Mouse (Mus musculus) embryonic facial prominence, embryonic 15.5 days (tissue): ENCODE data around the gene Eva1b. TPM values are rescaled to one million over a fixed set of nuclear protein-coding genes. Genes with fewer than 3 reads are reported as not detected.

Experiments used
- ATAC-seq: fragments of 200-750 bp; cut with Nextera tagmentation; 2 replicates; pipeline ENCODE4 v1.8.0; 2017; ENCODE audit warnings: low read depth, moderate TSS enrichment; ENCODE audit not compliant: insufficient number of reproducible peaks, low FRiP score, low TSS enrichment
- H3K27ac ChIP-seq: fragments of 300-500 bp; sonication (generic); replicated peaks from 2 replicates; pipeline ENCODE4 v1.5.1; 2015; ENCODE audit warnings: mild to moderate bottlenecking, inconsistent platforms
- H3K27me3 ChIP-seq: fragments of 300-500 bp; sonication (generic); 2 replicates; pipeline ENCODE4 v1.6.1; 2015; ENCODE audit warnings: inconsistent platforms
- H3K36me3 ChIP-seq: fragments of 300-500 bp; sonication (generic); 2 replicates; pipeline ENCODE4 v1.6.1; 2015; ENCODE audit warnings: mild to moderate bottlenecking, inconsistent platforms
- H3K4me1 ChIP-seq: fragments of 300-500 bp; sonication (generic); 2 replicates; pipeline ENCODE4 v1.6.1; 2015; ENCODE audit warnings: inconsistent platforms
- H3K4me2 ChIP-seq: fragments of 300-500 bp; sonication (generic); replicated peaks from 2 replicates; pipeline ENCODE4 v1.6.1; 2015; ENCODE audit warnings: mild to moderate bottlenecking, inconsistent platforms
- H3K4me3 ChIP-seq: fragments of 300-500 bp; sonication (generic); replicated peaks from 2 replicates; pipeline ENCODE4 v1.5.1; 2015; ENCODE audit warnings: mild to moderate bottlenecking, inconsistent platforms
- H3K9ac ChIP-seq: fragments of 300-500 bp; sonication (generic); 2 replicates; pipeline ENCODE4 v1.6.1; 2015; ENCODE audit warnings: inconsistent platforms
- H3K9me3 ChIP-seq: fragments of 300-500 bp; sonication (generic); replicated peaks from 2 replicates; pipeline ENCODE4 v1.6.1; 2016; ENCODE audit warnings: inconsistent platforms
- WGBS: fragments of 180-500 bp; shearing (Covaris S2); methylation state at CpG from one replicate; pipeline ENCODE4 v1.1.7; 2015; 5-methylcytosine and 5-hydroxymethylcytosine counted together
- polyA plus RNA-seq: library from polyadenylated mRNA; unstranded; fragments of >200 nt; fragmentation: Nextera tagmentation; extraction: Ambion mirVana; gene quantifications from 2 replicates; pipeline ENCODE4 v1.2.1, GENCODE M21; 2015

The Eva1b gene
- polyA plus RNA-seq, 1 experiment from 2014 or later = 84.3 TPM

DNA sequence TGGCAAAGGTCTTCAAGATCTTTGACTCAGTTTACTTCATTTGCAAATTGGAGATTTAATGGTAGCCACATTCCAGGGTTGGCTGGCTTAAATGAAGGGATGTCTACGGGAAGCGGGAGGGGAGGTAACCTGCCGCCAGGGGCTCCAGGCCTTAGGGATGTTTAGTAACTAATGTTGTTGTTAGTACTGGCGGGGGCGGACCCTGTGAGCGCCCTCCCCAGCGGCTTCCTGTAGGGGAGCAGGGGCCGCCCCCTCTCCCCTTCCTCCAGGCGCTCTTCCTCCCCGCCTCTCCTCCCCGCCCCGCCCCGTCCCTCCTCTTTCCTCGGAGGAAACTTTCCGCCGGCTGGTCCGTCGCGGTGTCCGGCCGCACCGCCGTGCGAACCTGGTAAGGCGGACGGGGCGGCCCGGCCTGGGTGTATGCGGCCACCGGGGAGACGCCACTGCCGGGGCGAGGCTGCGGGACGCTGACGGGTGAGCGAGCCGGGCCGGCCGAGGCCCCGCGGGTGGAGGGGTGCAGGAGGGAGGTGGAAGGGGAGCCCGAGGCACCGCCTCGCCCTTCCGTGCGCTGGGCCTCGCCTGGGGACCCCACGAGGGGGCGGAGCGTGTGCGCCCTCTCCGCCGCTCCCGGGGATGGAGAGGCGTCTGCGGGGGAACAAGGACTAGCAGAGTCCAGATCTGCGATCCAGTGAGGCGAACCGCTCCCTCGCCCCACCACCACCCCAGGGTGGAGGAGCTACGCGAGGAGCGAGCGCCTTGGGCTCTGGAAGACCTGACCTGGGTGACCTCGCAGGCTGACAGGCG is 817 bp downstream of the Eva1b start:
- 1% methylated on average over 57 of the region's 67 CpGs for WGBS
- no peaks in the 10 kb centered on the region; the same call in none of the 2 replicates for H3K36me3 ChIP-seq
- H3K4me1 ChIP-seq = peaks cover 48% of the 10 kb centered on the region
- H3K27me3 ChIP-seq = no peaks in the 10 kb centered on the region
- H3K4me3 ChIP-seq = peak overlapping the region; percentile 64
- peak; percentile 77 for ATAC-seq
- no peaks in the 10 kb centered on the region for H3K9me3 ChIP-seq
- peak overlapping the region; percentile 92 for H3K27ac ChIP-seq
- peak overlapping the region; percentile 89 for H3K4me2 ChIP-seq
- H3K9ac ChIP-seq = peak overlapping the region; percentile 56

DNA sequence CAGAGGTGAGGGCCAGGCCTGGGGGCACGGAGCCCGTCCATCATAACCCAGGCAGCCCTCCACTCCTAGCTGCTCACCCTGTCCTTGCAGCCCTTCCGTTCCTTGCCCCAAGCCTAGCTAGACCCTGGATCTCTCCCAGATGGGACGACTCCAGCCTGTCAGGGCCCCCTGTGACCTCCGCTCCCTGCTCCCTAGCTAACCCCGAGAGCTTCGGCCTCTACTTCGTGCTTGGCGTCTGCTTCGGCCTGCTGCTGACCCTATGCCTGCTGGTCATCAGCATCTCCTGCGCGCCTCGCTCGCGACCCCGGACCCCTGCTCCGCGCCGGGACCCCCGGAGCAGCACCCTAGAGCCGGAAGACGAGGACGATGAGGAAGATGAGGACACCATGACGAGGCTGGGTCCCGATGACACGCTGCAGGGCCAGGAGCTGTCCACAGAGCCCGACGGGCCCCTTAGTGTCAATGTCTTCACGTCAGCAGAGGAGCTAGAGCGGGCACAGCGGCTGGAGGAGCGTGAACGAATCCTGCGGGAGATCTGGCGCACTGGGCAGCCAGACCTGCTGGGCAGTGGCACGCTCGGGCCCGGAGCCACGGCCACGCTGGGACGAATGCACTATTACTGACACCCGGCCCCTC is 1.6 kb downstream of the Eva1b start:
- Histone ChIP-seq H3K27ac (peak overlapping the region; percentile 92), H3K36me3 (no peaks in the 10 kb centered on the region; the same call in none of the 2 replicates), H3K27me3 (no peaks in the 10 kb centered on the region), H3K9ac (peak overlapping the region; percentile 56), H3K4me2 (peak overlapping the region; percentile 89), H3K4me1 (peaks cover 48% of the 10 kb centered on the region), H3K9me3 (no peaks in the 10 kb centered on the region), H3K4me3 (peak overlapping the region; percentile 64)
- no peak for ATAC-seq
- 11% methylated on average over 42 of the region's 42 CpGs for WGBS

DNA sequence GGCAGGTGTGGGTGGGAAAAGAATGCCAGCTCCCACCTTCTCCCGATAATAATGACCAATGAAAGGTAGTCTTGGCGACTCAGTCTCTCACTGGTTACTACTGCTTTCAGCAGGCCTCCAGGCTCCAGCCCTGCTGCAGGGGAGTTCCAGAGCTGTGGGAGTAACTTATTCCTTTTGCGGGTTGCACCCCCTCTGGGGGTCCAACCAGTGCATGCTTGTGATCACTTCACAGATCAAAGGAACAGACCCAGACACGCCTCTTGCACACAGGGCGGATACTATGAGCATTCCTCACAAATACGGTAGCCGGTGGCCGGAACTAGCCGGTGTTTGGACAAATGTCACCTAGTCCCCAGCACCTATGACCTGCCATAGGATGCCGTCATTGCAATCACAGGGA is 2.3 kb downstream of the Eva1b start:
- Histone ChIP-seq H3K27ac (peak overlapping the region; percentile 92), H3K4me1 (peaks cover 48% of the 10 kb centered on the region), H3K9me3 (no peaks in the 10 kb centered on the region), H3K9ac (peak overlapping the region; percentile 56; the same call in 1 of the 2 replicates), H3K36me3 (no peaks in the 10 kb centered on the region; the same call in none of the 2 replicates), H3K4me3 (peak overlapping the region; percentile 64), H3K27me3 (no peaks in the 10 kb centered on the region), H3K4me2 (peak overlapping the region; percentile 89)
- no peak for ATAC-seq
- 6% methylated on average over 10 of the region's 10 CpGs for WGBS

DNA sequence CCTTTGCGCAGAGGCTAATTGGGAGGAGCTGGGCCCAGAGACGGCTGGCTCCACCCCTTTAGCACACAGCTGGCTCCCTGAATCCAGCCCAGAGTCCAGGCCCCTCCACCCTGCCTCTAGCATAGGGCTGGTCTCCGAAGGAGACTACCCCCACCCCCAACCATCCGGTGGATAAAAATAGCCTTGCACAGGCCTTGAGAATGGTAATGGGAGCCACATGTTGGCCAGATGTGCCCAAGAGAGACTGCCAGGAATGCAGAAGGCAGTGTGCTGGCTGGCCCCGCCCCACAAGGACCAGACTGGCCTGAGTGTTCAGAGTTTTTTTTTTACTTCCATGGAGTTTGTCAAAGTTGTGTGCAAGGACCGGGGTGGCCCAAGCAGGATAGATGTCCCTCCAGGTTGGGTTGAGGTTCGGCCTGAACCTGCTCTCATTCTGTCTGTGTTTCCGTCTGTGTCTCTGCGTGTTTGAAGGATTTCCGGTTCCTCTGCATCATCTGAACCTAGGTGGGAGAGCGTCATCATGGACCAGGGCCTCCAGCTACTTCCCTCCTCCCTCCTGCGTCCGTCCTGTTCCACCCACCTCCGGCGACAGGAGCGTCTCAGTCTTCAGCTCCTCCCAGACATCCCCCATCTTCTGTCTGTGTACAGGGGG is 2.9 kb downstream of the Eva1b start:
- Histone ChIP-seq H3K4me2 (peak overlapping the region; percentile 89), H3K36me3 (no peaks in the 10 kb centered on the region; the same call in none of the 2 replicates), H3K4me1 (peaks cover 52% of the 10 kb centered on the region), H3K27ac (peak overlapping the region; percentile 92), H3K9ac (no peak overlapping the region), H3K4me3 (peak overlapping the region; percentile 64), H3K27me3 (no peaks in the 10 kb centered on the region), H3K9me3 (no peaks in the 10 kb centered on the region)
- 18% methylated on average over 16 of the region's 16 CpGs for WGBS
- peak; percentile 92 for ATAC-seq

DNA sequence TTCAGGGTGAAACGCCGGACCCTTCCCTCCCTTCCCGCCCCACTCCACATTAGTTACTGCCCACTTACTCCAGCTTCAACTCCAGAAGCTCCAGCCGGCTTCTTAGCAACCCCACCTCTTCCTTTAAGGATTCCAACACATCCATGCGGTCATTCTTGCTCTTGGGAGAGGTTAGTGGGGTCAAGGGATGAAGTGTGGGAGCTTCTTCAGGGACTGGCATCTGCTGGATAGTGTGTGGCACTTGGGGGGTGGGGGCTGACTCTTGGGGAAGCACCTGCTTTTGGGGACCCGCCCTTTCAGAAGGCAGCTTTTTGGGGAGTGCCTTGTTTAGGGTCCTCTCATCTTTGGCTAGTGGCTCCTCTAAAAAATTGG is 3.4 kb downstream of the Eva1b start:
- Histone ChIP-seq H3K9ac (no peak overlapping the region), H3K4me2 (peak overlapping the region; percentile 89), H3K36me3 (no peaks in the 10 kb centered on the region; the same call in none of the 2 replicates), H3K27ac (peak overlapping the region; percentile 92), H3K9me3 (no peaks in the 10 kb centered on the region), H3K4me3 (peak overlapping the region; percentile 64), H3K4me1 (peaks cover 57% of the 10 kb centered on the region), H3K27me3 (no peaks in the 10 kb centered on the region)
- WGBS = 31% methylated on average over 6 of the region's 6 CpGs
- ATAC-seq = no peak

DNA sequence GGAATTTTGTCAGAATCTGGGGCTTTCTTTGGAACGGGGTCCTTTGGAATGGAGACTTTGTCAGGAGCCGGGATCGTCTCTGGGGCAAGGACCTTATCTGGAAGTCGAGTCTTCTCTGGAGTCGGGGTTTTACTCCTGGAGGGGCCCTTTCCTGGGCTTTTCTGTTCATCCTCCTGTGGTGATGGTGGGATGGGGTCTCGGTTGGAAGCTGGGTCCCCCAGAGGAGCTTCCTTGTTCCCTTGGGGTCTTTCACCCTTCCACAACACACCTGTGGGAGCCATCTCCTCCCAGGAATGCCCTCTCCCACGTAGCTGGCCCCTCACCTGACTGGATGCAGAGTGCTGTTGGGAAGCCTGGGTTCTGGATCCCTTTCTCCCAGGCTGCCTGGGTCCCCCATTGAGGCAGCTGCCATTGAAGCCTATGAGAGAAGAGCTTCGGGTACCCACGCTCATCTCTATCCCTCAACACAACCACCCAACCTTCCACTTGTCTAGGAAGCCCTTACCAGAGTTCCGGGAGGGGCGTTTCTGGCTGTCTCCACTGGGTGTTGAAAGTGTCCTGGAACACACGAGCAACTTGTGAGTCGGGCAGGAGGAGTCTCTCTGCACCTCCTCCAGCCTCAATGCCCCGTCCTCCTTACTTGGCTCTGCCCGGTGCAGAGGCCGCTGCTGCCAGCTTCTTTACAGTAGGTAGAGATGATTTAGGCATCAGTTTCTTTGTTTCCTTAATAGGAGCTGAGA is 4.3 kb downstream of the Eva1b start:
- Histone ChIP-seq H3K9me3 (no peaks in the 10 kb centered on the region), H3K27me3 (no peaks in the 10 kb centered on the region), H3K4me2 (no peak overlapping the region), H3K4me3 (no peak overlapping the region), H3K4me1 (peaks cover 62% of the 10 kb centered on the region), H3K9ac (no peak overlapping the region), H3K27ac (peak overlapping the region; percentile 92; the same call in 1 of the 2 replicates), H3K36me3 (peaks cover 6% of the 10 kb centered on the region)
- WGBS = 80% methylated on average over 16 of the region's 16 CpGs
- ATAC-seq = no peak

DNA sequence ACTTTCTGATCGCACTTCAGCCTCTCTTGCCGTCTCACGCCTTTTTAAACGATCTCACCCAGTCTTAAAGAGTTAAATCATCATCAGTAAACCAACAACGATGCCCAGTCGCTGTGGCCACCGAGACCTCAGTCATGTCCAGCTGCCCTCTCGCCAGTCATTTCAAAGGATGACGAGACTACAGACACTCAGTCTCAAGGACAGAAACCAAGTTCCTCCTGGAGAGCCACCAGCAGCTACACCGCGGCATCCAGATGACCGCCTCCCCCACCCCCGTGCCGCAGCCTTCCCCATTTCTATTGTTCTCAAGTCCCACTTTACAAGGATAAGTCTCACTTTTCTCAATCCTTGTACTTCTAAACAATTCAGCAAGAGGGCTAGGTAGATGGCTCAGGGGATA is 5.3 kb downstream of the Eva1b start:
- Histone ChIP-seq H3K27me3 (no peaks in the 10 kb centered on the region), H3K4me2 (no peak overlapping the region), H3K4me1 (peaks cover 55% of the 10 kb centered on the region), H3K4me3 (no peak overlapping the region), H3K36me3 (peaks cover 11% of the 10 kb centered on the region), H3K9me3 (no peaks in the 10 kb centered on the region), H3K9ac (no peak overlapping the region), H3K27ac (0 out of 2 replicates have a peak overlapping the region, but pooled peaks have one; percentile 1)
- no peak for ATAC-seq
- 68% methylated on average over 14 of the region's 14 CpGs for WGBS

DNA sequence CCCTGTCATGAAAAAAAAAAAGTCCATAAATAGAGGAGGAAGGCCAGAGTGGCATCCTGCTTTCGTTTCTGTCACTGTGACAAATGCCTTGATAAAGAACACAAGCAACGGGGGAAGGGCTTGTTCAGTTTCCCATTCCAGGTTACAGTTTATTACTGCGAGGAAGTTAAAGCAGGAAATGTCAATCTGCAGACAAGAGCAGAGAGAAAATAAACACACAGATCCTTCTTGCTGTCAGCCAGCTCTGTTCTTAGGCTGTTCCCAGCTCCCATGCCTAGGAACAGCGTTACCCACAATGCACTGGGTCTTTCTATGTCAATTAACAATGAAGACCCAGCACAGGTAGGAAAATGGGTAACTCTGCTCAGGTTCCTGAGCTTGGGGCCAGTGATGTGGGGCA is 7.6 kb downstream of the Eva1b start:
- H3K4me1 ChIP-seq = peaks cover 35% of the 10 kb centered on the region
- H3K9ac ChIP-seq = no peak overlapping the region
- no peak overlapping the region for H3K4me3 ChIP-seq
- H3K27ac ChIP-seq = peak overlapping the region; percentile 69
- no peaks in the 10 kb centered on the region for H3K9me3 ChIP-seq
- H3K4me2 ChIP-seq = no peak overlapping the region
- no peak for ATAC-seq
- peaks cover 11% of the 10 kb centered on the region for H3K36me3 ChIP-seq
- 37% methylated on average over 4 of the region's 4 CpGs for WGBS
- H3K27me3 ChIP-seq = no peaks in the 10 kb centered on the region

DNA sequence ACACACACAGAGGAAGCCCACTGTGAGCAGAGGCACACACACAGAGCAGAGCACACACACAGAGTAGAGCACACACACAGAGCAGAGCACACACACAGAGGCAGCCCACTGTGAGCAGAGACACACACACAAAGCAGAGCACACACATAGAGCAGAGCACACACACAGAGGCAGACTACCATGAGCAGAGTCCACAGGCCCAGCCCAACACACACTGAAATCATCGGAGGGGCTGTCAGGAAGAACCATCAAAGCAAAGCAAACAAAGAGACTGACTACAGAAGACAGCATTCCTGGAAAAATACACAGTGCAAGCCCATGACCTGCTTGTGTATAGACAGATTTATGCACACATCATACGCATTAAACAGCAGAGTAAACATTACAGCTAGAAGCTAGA is 8.3 kb downstream of the Eva1b start:
- H3K4me3 ChIP-seq = no peak overlapping the region
- no peak overlapping the region for H3K4me2 ChIP-seq
- no peak for ATAC-seq
- no peaks in the 10 kb centered on the region for H3K27me3 ChIP-seq
- no peak overlapping the region for H3K9ac ChIP-seq
- peak overlapping the region; percentile 69 for H3K27ac ChIP-seq
- H3K36me3 ChIP-seq = peaks cover 11% of the 10 kb centered on the region
- 48% methylated on average over 2 of the region's 2 CpGs for WGBS
- no peaks in the 10 kb centered on the region for H3K9me3 ChIP-seq
- peaks cover 29% of the 10 kb centered on the region for H3K4me1 ChIP-seq

DNA sequence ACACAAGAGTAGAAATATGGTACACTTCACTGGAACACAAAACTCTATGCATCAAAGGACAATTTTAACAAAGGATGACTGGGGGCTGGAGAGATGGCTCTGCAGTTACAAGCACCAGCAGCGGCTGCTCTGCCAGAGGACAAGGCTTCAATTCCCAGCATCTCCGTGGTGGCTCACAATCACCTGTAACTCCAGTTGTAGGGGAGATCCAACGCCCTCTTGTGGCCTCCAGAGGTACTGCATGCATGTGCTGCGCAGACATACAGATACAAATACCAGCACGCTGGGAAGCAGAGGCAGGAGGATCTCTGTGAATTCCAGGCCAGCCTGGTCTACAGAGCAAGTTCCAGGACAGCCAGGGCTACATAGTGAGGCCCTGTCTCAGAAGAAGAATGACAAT is 9.1 kb downstream of the Eva1b start:
- Histone ChIP-seq H3K4me2 (no peak overlapping the region), H3K9ac (no peak overlapping the region), H3K4me1 (peaks cover 25% of the 10 kb centered on the region), H3K9me3 (no peaks in the 10 kb centered on the region), H3K36me3 (peaks cover 11% of the 10 kb centered on the region), H3K27me3 (no peaks in the 10 kb centered on the region), H3K4me3 (no peak overlapping the region), H3K27ac (peak overlapping the region; percentile 69; the same call in 1 of the 2 replicates)
- no peak for ATAC-seq
- WGBS = 57% methylated on average over 5 of the region's 5 CpGs

DNA sequence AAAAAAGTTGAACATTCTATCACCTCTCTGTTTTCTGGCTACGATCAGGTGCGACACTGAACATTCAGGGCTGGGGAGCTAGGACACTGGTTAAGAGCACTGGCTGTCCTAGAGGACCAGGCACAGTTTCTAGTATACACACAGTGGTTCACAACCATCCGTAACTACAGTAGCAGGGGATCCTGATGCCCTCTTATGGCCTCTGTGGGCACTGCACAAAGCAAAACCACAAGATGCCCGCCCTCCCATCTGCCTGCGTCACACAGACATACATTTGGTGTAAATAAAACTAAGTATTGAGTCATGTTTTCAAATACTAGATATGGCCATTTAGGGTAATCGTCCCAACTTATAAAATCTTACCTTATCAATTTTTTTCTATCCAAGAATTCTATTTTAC is 10.0 kb downstream of the Eva1b start:
- Histone ChIP-seq H3K9me3 (no peaks in the 10 kb centered on the region), H3K27me3 (no peaks in the 10 kb centered on the region), H3K36me3 (peaks cover 11% of the 10 kb centered on the region), H3K4me3 (no peak overlapping the region), H3K27ac (no peak overlapping the region), H3K9ac (no peak overlapping the region), H3K4me1 (peaks cover 27% of the 10 kb centered on the region), H3K4me2 (no peak overlapping the region)
- WGBS = 90% methylated on average over 6 of the region's 6 CpGs
- ATAC-seq = no peak
